Mouse (Mus musculus) retina, postnatal 7 days (tissue): Measurements from ENCODE around the gene Zfp266.
"Not testable (repeated sequence)": the region's sequence is repeated elsewhere in the genome, so short reads cannot be mapped to it uniquely, and the experiment has no call there.

Source experiments
- DNase-seq: peaks from one replicate; pipeline ENCODE4 v3.0.0-alpha.2; 2012; ENCODE audit warnings: low read depth, low spot score

Gene Zfp266

GRCm38 (mm10) chr9:20521306-20521957, at the start of gene Zfp266:
TSS of gene Zfp266 (minus strand) at chr9:20521417.
- peak; percentile 86 for DNase-seq

DNA sequence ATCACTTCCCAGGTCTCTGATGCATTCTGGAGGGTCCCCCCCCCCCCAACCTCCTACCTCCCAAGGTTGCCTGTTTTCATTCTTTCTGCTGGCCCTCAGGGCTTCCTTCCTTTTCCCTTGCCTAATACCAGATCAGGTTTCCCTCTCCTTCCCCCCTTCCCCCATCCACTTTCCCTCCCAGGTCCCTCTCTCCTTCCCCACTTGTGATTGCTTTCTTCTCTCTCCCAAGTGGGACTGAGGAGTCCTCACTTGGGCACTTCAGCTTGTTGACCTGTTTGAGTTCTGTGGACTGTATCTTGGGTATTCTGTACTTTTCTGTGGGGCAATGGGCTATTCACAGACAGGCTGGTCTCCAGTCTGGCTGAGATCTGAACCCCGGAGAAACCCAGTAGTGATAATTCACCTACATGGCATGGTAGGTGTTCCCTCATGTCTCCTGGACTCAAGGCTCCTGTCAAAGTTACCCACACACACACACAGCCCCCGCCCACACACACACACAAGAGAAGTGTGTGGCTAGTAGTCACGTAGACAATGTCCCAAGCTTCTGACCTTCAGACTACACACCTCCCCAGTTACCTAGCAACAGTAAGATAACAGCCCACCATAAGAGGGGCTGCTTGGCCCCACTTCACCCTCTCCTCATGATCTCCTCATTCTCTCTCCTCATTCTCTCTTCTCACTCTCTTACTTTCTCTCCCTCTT, 44.3 kb upstream of the Zfp266 start:
- not testable (repeated sequence) for DNase-seq

- DNase-seq, result no peak
These were observed 41.0 kb upstream of the Zfp266 start for GRCm38 (mm10) chr9:20562177-20562576.

DNA sequence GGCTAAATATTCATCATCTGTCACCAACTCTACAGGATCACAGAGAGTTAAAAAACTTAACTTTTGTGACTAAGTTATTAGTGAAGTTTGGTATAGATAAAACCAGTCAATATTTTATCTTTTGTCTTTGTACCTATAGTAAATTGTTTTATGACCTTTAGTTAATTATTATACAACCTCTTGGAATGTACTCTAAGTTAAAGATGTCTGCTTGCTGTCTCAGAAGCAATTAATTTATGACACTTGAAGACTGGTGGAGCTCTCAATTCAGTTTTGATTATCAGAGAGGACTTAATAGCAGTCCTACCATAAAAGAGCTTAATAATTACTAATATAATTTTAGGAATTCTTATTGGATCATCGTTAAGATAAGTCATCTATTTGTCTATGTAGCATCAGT, 31.5 kb upstream of the Zfp266 start:
- DNase-seq, result no peak

GRCm38 (mm10) chr9:20551781-20552275, 30.6 kb upstream of the Zfp266 start:
- no peak for DNase-seq

DNA sequence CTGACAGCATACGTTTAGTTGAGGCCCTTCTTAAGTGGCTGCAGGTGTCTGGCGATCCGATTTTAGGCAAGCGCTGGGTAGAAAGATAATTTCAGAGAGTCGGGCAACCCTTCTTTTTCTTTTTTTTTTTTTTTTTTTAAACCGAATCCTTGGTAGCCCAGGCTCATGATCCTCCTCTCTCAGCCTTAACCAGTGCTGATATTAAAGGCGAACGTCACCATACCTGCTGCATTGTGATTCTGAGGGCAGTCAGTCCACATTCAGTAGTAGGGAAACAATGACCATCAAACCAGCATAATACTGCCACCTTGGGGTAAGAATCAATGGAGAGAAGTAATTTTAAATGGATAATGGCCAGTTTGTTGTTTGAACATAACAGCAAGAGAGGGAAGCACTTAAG, 23.9 kb upstream of the Zfp266 start:
- DNase-seq, result peak; percentile 32

DNA sequence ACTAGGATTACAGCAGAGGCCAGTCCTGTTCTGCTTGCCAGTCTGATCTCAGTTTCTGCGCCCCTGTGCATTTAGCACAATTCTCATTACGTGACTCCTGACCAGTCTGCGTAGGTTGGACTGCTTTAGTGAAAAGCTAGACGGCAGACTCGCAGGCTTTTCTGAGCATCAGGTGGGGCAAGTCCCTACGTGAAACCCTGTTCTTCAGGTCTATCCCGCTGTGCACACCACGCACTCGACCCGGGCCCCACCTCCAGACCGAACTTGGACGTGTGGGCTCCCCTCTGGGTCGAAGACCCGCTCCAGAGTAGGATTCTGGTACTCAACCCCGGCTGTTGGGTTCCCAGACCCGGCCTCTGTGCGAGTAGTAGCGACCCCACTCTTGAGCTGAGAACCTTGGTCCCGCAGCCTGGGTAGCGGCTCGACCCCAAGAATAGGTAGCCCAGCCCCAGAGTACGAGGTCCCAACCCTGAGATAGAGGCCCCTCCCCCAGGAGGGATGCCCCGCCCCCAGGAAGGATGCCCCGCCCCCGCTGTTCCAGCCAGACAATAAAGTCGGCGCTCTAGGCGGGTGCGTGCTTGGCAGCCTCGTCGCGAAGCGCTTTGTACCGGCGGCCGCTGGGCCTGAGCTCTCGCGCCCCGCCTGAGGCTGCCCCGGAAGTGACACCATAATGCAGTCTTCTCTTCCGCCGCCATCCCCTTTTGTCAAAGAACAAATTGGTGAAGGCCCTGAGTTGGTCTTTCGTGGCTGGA, 23.0 kb upstream of the Zfp266 start:
- DNase-seq, result peak; percentile 76

DNA sequence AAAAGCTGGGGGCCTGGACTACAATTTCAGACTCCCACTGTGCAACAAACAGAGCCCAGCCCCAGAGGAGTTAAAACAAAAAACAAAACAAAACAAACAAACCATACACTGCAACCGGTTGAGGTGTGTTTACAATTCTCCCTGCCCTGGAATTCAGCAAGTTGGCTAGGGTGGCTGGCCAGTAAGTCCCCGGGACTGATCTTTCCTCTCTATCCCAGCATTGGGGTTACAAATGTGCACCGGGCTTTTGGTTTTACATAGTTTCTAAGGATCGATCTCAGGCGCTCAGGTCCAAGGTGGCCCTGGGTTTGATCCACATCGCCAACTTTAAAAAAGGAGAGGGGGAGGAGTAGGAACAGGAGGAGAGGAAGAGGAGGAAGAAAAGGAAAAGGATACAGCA, 22.3 kb upstream of the Zfp266 start:
- DNase-seq, result no peak

GRCm38 (mm10) chr9:20536598-20536997, 15.4 kb upstream of the Zfp266 start:
- DNase-seq, result no peak

DNA sequence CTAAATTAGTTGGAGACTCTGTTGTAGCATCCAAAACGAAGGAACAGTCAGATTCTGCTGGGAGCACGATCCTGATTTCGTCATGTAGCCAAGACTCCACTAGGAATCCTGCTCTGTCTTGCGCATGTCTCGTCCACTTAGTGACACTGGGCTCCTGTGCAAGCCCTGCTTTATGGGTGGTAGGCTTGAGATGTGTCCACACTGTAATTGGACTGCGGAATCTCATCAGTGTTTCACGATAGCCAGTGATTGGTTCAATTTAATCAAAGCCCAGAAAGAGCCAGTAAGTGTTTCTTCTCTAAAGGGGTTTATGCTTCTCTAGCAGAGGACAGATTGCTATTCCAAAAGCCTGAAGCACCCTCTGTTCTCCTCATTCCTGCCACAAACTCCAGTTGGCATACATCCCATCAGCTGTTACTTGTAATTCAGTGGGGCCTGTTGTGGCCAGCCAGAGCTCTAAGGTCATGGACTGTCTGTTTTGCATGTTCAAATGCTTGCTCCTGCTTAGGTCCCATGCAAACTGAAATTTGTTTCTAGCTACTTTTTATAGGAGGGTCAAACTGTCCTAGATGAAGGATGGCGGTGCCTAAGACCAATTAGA, 13.2 kb upstream of the Zfp266 start:
- DNase-seq, result no peak

DNA sequence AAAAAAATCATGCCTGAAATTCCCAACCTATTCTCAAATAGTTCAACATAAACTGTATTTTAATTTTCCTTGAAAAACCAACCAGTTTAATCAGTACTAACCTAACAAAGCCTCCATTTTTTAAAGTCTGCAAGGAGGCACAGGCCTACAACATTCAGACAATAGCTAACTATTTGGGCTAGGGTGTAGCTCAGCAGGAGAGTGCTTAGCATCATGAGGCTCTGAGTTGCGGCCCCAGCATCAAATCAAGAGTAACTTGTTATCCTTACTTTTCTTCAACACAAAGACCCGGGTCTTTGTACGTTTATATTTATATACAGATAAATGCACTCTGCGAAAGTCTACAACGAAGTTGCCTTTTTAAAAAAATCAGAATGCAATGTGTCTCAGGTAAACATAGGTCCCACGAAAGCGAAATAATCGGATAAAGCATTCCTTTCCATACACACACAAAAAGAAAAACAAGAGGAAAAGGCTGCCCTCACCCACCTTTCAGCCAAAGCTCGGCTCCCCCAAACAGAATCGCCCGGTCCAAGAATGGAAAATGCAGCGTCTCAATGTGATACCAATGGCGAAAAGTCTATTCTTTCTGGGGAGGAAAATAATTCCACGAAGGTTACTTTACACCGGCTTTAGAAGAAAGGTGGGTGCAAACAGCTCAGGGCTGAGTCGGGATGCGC, 546 bp downstream of the Zfp266 start:
- DNase-seq, result no peak

DNA sequence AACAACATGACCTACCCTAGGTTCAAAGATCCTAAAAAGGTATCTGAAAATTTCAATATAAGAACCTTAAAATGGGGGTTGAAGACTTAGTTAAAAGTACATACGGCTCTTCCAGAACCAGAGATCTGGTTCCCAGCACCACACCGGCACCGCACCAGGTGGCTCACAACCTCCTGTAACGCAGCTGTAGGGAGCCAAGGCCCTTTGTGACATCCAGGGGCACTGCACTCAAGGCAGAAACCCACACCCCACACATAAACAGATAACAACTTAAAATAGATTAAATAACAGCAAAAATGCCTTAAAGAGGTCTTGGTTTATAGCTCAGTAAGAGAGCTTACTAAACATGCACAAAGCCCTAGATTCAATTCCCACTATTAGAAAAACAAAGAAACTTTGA, 1.3 kb downstream of the Zfp266 start:
- DNase-seq, result no peak

- no peak for DNase-seq
These were observed 2.5 kb downstream of the Zfp266 start for GRCm38 (mm10) chr9:20518708-20519107.

GRCm38 (mm10) chr9:20517727-20518126, 3.5 kb downstream of the Zfp266 start:
- no peak for DNase-seq

DNA sequence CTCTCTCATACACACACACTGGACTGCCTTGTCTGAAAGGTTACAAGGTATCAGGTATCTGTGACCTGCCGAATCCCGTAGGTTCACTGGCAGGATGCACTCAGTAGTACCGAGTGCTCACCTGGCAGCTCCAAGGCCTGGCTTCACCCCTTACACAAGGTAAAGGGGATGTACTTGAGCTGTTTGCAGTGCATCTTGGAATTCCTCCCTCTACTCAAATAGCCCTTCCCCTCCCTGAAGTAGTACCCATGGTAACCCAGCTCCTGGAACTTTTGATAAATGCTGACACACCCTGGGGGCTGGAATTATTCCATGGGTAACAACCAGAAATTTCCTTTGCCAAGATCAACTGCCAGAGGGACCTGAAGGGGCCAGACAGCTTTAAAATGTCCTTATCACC, 7.2 kb downstream of the Zfp266 start:
- no peak for DNase-seq

GRCm38 (mm10) chr9:20512714-20513113, 8.5 kb downstream of the Zfp266 start:
- DNase-seq, result no peak

DNA sequence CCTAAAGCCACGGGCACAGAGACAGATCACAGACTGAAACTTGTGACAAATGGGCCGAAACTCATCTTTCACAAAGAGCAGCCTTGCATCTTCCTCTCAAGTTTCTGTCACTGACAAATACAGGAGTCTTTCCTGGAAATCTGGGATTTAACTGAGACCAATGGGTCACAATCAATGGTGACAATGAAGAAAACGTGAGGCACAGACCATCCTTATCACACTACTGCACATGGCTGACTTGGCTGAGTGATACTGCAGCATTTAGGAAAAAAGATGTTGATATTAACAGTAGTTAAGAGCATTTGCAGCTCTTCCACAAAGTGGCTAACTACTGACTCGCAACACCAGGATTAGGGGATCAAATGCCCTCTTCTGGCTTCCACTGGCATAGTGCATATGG, 9.6 kb downstream of the Zfp266 start:
- DNase-seq, result no peak

GRCm38 (mm10) chr9:20510346-20510745, 10.9 kb downstream of the Zfp266 start:
- no peak for DNase-seq

DNA sequence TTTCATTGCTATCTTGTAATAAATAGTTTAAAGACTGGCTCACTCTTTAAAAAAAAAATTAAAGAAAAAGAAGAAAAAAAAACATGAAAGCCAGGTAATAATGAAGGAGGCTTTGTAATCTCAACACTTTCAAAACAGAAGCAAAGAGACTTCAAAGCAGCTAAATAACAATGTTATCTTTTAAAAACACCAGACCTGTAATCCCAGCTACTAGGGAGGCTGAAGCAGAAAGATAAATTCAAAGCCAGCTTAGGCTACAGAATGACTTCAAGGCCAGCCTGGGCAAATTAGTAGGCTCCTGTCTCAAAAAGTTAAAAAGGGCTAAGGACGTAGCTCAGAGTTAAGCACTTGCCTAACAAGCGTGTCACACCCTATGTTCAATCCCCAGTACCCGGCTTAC, 11.5 kb downstream of the Zfp266 start:
- DNase-seq, result no peak

DNA sequence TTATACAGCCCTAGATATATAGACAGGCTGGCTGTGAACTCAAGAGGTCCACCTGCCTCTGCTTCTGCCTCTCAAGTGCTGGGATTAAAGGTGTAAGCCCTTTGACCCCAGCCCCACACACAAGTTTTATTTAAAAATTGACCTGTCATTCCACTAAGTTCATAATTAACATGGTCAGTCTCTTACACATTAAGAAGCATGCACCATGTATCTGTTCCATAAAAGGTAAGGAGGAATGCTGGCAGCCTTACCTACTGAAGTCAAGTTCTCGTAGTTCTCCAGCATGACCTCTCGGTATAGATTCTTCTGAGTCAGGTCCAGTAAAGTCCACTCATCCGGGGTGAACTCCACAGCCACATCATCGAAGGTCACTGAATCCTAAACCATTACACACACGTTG, 16.4 kb downstream of the Zfp266 start:
- DNase-seq, result no peak

DNA sequence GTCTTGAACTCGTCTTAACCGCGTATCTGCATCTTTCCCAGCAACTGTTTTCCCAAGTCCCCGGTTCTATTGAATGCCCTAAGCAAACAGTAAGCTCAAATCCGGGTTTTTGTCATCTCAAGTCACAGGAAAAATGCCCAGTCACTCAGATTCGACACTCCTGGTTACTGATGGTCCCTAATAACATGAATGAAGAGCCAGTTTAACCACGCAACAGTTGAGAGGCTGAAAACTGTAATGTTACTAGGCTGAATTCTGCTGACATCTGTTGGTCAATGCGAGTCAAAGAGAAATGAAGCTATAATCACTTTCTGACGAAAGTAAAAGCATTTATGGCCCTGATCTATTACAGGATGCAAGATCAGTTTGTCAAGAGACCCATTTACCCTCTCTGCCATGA, 27.9 kb downstream of the Zfp266 start:
- no peak for DNase-seq
